Mouse (Mus musculus): ENCODE results near the gene Fitm2. TPM values are rescaled to one million over a fixed set of nuclear protein-coding genes. Genes with fewer than 3 reads are reported as not detected.
"Not testable (repeated sequence)": the region's sequence is repeated elsewhere in the genome, so short reads cannot be mapped to it uniquely, and the experiment has no call there.

Gene Fitm2
- total RNA-seq, 2 experiments from 2014 or later = 32.0 to 35.5 TPM

DNA sequence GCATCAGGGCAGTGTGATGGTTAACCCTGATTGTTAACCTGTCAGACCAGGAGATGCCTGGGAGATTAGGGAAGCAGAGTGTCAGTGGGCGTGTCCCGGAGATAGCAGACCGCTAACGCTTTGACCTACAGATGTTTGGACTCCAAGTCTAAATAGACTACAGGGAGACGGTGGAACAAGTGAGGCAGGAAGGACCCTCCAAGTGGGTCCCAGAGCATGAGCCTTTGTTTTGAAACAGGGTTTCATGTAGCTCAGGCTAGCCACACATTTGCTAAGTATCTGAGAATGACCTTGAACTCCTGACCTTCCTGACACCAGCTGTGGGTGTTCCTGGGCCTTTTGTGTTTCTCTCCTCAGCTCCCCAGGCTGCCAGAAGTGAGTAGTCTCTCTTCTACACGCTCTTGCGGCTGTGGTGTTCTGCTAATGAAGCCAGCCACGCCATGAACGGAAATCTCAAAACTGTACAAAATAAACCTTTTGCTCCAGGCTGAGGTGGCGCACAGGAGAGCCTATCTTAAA, 9.1 kb downstream of the Fitm2 start:
- DNase-seq = no peak

DNA sequence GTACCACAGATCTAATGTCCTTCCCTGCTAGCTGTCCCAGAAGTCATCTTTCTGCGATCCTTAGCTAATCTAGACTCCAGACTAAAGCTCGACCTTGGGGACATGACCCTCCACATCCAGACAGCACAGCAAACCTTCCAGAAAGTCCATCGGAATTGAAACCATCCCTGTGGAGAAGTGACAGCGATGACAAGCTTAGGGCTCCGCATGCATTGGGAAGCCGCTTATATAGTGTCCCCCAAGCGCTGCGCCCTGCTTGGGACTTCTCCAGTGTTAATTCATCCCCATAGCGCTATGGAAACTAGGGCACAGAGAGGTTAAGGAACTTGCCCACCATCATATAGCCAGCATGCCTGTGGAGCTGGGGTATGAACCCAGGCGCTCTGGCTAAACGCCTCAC, 9.6 kb downstream of the Fitm2 start:
- no peak for DNase-seq

DNA sequence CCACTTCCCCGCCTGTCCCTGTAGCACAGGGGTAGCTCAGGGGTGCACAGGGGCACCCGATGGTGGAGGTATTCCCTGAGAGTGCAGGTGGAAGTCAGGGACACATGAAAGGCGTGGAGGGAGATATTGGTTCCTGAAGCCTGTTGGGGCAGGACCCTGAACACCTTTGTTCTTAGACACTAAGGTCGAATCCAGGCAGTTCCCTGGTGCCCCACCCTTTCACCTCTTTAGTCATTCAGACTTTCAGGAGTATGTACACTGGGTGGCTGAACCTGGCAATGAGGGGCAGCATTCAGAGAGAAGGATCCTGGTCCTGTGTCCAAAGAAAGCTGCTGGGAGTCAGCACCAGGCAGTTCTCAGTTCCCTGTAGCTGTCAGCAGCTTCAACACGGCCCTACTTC, 10.0 kb downstream of the Fitm2 start:
- no peak for DNase-seq

DNA sequence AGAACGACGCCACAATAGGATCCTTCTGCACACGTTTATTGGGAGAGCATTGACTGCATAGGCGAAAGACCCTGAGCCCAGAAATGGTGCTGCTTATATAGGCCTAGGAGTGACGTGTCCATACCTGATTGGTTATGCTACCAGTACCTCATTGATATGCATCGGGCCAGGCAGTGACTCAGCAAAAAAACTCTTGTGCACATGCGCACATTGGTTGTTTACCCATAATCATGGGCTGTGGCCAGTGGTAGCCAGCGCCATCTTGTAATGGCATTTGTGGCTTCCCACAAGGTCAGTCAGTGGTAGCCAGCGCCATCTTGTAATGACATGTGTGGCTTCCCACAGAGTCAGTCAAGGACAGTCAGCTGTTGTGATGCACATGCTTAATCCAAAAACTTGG, 11.1 kb downstream of the Fitm2 start:
- DNase-seq = not testable (repeated sequence)

DNA sequence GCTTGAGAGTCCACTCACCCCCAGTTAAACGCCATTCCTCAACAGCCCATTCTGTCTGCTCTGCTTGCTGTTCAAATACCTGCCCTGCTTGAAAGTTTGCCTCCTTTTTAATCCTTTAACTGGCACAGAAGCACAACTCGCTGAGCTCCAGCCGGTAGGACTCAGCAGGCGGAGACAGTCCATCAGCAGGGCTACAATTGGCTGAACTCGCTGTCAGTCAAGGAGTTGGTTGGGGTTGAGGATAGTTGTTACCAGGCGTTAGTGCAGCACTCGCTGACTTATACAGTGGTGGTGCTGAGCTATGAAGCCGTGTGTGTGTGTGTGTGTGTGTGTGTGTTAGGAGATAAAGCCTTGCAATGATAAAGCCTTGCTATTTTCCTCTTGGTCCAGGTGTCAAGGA, 11.8 kb downstream of the Fitm2 start:
- no peak for DNase-seq

DNA sequence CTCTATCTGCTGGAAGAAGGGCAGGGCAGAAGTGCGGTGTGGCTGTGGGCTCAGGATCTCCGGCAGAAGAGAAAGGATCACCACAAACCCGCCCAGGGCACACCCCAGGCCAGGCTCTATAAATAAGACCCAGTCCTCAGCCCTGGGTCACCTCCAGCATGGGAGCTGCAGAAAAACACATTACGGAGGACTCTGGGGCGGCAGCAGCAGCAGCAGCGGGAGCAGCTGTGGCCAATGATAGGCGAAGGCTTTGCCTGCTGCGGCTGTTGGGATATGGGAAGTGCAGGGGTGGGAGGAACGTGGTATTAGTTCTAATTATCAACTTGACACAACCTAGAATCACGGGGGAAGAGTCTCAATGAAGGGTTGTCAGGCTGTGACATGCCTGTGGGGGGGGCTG, 13.0 kb downstream of the Fitm2 start:
- DNase-seq = peak; percentile 25

DNA sequence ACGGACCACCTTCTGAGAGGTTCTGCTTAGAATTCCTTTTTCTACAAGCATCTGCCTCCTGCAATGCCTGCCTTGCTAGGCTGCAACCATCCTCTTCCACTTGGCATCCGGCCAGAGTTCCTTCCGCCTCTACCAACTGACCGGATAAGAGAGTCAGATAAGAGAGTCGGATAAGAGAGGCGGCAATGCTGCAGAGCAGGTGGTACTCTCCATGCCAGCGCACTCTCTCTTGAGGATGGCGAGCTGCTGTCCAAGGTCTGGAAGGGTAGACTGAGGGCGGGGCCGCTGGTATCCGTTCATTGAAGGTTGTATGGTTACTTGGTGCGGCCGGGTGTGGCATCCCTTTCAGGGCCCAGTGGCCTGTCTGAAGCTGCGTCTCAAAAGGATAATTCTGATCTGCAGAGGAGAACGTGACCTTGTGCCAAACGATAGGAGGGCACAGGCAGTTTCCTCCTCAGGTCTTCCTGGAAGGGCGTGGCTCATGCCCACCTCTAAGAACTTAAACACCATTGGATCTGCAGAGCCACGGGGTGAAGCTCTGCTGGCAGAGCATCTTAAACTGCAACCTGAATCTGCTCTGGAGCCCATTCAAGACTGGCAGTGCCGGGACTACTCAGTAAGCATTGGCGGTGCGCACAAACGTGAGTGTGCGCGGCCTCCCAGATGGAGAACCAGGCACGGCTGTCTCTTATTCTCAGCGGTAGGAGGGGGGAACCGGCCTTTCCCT, 13.7 kb downstream of the Fitm2 start:
- peak; percentile 36 for DNase-seq

DNA sequence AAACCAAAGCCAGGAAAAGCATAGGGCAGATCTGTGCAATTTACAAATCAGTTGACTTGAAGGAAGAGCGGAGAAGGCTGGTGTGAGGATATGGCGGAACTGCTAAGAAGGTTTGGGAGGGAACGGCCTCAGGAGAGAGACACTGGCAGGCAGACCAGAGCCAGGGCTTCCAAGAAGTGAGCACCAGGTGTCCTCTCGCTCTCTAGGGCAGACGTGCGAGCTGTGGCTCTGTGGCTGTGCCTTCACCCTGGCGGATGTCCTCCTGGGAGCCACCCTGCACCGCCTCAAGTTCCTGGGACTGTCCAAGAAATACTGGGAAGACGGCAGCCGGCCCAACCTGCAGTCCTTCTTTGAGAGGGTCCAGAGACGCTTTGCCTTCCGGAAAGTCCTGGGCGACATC, 19.1 kb downstream of the Fitm2 start:
- DNase-seq = no peak

DNA sequence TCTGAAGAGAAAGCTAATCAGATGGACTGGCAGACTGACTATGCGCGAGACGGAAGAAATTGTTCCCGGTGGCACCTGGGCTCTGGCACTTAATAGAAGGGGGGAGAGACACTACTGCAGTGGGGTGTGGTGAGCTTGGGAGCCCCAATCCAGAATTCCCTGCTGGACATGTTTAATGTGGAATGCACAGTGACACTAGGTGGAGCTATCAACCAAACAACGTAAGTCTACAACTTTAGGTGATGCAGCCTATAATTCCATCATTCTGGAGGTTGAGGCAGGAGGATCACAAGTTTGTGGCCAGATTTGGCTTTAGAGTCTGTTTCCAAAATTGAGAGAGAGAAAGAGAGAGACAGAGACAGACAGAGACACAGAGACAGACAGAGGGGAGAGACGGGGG, 19.7 kb downstream of the Fitm2 start:
- DNase-seq = no peak

DNA sequence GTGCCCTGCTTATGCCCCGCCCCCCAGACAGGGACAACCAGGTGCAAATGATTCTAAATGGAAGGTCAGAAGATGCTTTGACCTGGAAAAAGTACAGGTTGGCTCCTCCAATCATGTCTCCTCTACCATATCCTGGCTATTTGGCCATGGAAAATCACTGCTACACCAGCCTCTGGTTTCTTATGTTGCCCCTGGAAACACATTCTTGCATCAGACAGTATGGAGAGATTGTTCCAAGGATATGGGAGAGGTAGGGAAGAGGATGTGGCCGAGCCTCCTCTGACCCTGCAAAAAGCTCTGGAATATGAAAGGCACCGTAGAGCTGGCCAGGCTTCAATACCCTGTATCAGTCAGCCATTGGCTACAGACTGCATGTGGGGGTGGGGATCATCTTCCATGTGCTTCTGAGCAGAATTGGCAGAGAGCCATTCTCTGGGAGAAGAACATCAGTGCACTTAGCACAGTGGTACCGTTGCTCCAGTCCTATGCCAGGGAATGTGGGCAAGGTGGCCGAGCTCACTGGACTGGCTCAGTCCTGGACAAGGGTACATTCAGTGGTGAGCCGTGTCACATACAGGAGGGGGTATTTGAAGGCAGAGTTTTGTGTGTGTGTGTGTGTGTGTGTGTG, 21.6 kb downstream of the Fitm2 start:
- no peak for DNase-seq

DNA sequence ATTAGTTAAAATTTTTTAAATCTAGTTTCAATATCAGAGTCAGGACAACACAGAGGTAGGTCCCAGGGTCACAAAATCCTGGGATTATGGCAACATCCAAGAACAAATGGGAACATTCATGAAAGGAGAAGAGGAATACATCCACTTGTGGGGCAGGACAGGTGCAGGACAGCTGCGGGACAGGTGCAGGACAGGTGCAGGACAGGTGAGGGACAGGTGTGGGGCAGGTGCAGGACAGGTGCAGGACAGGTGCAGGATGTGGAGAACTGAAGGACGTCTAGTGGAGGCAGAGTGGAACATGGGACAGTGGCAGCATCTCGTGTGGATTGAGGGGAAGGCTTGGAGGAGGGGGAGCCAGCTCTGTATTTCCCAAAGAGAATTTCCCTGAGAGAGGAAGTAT, 23.2 kb downstream of the Fitm2 start:
- no peak for DNase-seq

DNA sequence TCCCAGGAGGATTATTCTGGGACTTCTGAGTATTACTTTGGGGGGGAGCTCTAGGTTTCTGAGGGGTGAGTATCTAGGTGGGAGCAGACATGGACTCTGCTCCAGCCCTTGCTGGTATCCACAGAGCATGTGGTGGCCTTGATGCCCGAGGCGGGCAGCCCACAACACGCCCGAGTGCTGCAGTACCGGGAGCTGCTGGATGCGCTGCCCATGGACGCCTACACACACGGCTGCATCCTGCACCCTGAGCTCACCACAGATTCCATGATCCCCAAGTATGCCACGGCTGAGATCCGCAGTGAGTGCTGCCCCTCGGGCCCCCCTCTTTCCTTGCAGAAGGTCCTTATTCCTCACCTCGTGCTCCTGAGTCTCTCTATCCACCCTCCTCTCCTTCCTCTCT, 25.1 kb downstream of the Fitm2 start:
- no peak for DNase-seq

DNA sequence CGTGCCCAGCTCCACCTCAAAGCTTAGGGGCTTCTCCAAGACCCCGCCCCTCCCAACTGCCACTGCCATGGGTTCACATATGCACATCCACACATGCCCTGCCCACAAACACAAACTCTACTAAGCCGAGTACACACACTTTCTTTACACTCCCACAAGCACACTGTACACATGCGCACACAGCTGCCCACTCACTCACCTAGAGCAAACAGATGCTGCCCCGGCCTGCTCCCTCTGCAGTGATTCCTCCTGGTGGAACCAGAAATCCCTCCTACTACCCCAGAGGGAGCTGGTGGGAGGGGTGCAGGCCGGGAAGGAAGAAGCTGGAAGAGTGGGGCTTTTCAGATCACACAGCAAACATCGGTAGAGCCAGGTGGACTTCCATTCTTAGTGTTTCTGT, 28.4 kb downstream of the Fitm2 start:
- no peak for DNase-seq

DNA sequence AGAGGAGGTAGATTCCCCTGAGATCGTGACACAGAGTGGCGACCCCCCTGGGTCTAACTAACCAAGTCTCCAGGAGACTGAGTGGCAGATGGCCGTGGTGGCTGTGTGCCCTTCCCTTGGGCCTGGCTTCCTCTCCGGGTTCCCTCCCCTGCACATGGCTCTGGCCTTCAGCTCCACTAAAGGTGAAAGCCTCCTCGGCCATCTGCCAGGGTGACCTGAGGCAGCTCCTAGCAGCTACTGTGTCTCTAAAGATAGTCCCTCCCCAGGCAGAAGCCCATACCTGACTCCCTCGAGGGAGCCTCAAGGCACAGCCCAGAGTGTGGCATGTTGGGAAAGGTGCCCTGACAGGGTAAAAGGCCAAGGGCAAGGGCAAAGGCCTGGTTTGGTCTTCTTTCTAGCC, 28.9 kb downstream of the Fitm2 start:
- no peak for DNase-seq

DNA sequence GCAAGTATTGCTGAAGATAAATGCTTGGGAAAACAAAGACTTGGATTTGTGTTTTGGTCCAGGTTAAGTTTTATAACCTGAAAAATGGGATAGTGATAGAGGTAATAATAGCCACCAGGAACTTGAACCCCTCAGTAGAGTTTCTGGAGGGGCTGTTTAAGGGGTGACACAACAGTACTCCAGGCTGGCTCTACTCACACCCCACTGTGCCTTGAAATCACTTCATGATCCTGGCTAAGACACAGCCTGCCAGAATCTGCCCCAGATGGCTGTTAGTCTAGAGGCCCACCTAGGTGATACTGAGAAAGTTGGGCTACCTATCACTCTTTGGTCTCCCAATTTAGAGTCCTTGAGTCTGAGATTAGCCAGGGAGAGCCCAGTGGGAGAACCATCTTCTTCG, 32.9 kb downstream of the Fitm2 start:
- no peak for DNase-seq

DNA sequence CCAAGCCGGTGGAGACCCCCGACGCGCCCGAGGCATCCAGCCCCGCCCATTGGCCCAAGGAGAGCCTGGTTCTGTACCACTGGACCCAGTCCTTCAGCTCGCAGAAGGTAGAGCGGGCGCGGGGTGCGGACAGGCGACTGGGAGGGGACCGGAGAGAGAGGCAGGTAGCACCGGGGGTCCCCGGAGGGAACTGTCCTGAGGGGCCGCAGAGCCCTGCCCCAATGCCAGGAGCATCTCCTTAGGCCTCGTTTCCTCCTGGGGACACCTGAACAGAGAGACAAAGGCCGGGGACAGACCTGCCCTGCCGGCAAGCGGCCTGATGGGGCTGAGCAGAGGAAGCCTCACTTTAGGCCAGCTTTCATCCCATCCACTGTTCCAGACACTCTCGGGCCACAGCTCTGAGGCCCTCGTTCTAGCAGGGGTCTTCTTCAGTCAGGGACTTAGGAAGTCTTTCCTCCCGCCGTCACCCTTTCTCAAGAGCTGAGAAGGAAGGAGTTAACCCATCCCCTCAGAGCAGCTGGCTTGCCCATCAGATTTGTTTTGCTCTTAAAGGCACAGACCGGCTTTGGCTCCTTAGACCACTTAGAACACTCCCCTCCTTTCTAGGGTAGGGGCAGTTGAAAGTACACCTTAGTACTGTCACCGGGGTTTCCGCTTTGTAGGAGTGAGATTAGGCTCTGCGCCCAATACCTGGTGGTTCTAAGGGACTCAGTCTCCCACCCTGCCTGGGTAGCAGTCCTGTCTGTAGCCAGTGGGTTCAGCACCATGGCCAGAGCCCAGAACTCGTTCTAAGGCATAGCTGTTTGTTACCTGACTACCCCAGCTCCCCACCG, 33.6 kb downstream of the Fitm2 start:
- no peak for DNase-seq

DNA sequence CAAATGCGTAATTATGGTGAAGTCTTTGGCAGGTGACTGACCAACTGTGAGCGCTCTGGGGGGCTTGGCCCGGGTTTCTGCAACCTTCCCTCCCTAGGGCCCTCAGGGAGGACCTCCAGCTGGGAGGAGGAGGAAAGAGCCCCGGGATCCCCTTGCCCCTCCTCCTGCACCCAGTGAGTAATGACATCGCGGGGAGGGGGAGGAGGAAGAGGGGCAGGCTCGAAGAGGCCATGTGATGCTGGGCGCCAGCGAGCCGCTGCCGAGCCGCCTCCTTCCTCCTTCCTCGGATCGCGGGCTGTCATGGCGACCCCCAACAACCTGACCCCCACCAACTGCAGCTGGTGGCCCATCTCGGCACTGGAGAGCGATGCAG, 34.2 kb downstream of the Fitm2 start, which contains the start of gene Gdap1l1:
TSS of gene Gdap1l1 (plus strand) at position 231 of the 373 bp plus-strand sequence.
- no peak for DNase-seq

DNA sequence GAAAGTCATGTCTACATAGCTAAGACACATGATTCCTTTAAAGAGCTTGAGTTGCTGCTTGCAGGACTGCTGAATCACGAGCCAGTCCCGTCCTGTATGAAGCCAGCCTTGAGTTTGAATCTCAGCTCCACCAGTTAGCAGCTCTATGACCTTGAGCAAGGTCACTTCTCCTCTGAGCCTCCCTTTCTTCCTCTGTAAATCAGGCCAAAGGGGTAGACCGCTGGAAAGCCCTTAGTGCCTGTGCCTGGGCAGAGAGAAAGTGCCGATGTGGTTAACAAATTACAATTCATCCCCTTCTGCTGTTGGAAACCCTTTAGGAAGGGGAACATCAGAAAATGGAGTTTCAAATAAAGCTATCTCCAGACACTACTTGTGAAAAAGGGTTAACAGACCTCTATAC, 34.6 kb downstream of the Fitm2 start:
- DNase-seq = no peak

DNA sequence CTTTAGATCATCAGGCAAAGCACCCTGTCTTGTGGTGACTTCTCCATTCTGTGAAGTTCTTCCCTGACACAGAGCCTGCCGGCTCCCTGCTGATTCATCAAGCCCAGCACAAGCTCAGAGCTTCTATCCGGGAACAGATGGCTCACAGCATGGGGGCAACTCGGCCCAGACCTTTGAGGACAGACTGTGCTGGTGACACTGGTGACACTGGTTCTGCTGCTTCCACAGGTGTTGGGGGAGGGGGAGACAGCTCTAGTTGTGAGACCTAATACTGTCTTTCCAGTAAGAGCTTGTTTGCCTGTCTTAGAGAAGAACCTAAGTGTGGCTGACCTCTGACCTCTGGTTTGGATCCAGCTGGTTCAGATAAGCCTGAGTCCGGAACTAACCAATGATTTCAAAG, 38.5 kb downstream of the Fitm2 start:
- DNase-seq = no peak

DNA sequence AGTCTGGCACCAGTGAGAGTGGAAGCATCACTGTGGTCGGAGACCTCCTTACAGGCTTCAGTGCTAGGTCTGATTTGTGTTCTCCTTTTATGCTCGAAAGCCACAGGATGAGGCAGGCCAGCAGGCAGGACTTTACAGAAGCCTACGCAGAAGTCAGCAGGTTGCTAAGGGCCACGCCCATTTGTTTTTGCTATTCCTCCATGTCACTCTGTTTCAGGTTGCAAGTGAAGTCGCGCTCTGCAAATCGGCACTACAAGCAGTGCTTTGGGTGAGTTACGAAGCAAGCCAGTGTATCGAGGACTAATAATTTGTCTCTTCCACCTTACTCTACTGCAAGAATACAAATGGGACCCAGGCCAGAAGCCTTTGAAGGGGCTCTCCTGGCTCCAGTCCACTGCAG, 41.1 kb downstream of the Fitm2 start:
- no peak for DNase-seq

DNA sequence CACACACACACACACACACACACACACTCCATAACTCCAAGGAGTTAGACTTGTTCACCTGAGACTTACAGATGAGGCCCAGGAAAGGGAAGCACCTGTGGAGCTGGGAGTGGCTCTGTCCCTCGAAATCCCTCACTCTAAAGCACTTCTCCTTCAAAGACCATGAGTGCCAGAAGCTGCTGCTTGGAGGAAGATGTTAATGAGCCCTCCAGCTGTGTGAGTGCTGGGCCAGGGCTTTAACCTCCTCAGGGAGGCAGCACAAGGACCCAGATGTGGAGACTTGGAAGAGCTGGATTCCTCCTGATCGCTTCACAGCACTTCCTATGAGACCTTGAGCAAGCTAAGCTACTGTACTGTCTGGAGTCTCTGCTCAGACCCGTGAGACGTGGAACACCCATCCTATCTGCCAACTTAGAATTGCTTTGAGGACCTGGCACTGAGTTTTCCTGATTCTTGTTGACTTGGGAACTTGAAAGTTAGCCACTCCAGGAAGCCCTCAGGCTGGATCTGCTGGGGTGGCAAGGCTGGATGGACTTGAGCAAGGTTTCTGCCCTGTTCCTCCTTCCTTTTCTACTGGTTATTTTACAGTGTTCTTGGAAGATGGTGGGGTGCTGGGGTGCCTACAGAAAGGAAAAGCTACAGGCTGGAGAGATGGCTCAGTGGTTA, 44.0 kb downstream of the Fitm2 start:
- DNase-seq = no peak

DNA sequence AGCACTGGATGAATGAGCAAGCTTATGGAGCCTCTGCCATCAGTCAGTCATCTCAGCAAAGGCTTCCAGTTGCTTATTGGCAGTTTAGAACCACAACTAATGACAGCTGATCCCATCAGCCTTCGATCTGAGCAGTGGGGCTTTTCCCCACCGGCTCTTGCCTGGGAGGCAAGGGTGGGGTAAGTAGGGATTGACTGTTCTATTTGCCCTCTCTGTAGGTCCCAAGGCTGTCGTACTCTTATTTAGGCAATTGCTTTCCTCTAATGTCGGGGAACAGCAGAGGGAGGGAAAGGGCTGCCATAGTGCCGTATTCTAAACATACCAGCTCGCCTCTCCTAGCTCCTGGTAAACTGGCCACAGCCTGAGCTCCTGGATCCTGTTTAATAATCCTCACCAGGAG, 47.8 kb downstream of the Fitm2 start, which contains the start of gene Oser1:
TSS of gene Oser1 (minus strand) at position 101 of the 400 bp plus-strand sequence.
- DNase-seq = no peak

Measured in gastrocnemius, postnatal 10 days (tissue).